Mouse (Mus musculus) liver, postnatal 0 days (tissue): Measurements from ENCODE around the gene Dnm3.

Experiments used
- CTCF ChIP-seq: sonication (generic); IDR thresholded peaks from 2 replicates; pipeline ENCODE4 v1.5.1; 2016; ENCODE audit warnings: antibody characterized with exemption, low read depth
- EP300 ChIP-seq: IDR thresholded peaks from 2 replicates; pipeline ENCODE4 v1.6.1; 2016; ENCODE audit warnings: antibody characterized with exemption, low read depth, mild to moderate bottlenecking

DNA sequence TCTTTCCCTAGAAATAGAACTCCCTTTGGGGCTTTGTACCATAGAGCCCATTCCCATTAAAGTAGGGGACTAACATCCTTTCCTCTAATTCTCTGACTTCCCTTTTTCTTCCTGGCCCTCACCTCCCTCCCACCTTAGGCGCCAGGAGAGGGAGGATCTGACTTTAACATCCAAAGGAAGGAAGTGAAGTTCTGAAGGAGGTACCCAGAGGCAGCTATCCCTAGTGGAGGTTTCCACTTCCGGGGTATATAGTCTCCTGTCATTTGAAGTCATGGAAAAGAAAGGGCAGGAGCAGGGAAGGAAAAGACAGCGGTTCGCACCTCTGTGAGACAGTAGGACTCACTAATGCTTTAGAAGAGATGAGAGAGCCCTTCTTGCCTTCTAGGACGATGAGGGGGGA lies 478.5 kb downstream of the Dnm3 start:
- no peak for TF ChIP-seq CTCF
- TF ChIP-seq EP300 = no peak
